7 mouse cellular contexts compared by ENCODE assay signal in the genomic region with DNA sequence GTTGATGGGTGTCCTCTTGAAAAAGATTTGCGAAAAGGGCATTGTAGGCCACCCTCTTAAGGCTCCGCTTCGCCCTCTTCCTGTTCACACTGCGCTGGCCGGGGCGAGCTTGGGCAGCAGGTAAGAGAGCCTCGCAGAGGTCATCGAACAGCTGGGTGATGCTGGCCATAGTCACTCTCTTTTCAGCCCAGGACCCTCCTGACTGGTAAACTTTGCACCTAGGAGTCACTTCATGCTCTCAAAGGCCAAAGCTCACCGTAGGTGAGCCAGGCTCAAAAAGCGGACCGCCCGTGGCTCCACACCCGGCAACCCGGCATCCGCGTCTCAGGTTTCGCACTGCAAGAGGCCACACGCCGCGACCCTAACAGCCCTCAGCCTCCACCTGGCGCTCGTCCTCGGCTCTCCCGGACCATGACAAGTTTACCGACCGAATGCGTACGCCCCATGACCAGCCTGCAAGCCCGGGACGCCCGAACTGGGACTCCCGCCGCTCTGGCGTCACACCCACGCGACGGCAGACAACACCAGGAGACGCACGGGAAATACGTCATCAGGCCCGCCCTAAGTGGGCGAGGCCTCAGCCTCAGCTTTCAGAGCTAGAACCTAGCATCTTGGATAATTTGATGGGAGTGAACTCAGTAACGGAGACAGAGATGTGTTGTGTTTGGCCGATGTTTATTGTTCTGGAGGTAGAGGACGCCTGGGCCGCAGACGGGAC. TPM values are rescaled to one million over a fixed set of nuclear protein-coding genes. Genes with fewer than 3 reads are reported as not detected.
DNase-seq lines count a peak whose midpoint lies in the region; ATAC-seq lines count a peak whose summit lies in the region.

A gene (minus strand): TSS at position 464 of the 718 bp plus-strand sequence.

- peaks cover 47% of the 10 kb centered on the region for H3K4me1 ChIP-seq in embryonic facial prominence, embryonic 10.5 days
- peaks cover 43% of the 10 kb centered on the region for H3K4me1 ChIP-seq in limb, embryonic 10.5 days
- peaks cover 55% of the 10 kb centered on the region for H3K4me1 ChIP-seq in midbrain, embryonic 13.5 days (replicated peaks)

- H3K4me3 ChIP-seq in embryonic facial prominence, embryonic 10.5 days = peak within 1 kb of the TSS; percentile 77
- H3K4me3 ChIP-seq in limb, embryonic 10.5 days = peak within 1 kb of the TSS; percentile 82
- peak within 1 kb of the TSS; percentile 89 for H3K4me3 ChIP-seq in midbrain, embryonic 13.5 days (replicated peaks)

- peak within 1 kb of the TSS; percentile 96 for H3K4me2 ChIP-seq in midbrain, embryonic 13.5 days (replicated peaks)

- WGBS in embryonic facial prominence, embryonic 10.5 days = under 1% methylated on average over 47 of the region's 47 CpGs
- WGBS in limb, embryonic 10.5 days = 1% methylated on average over 47 of the region's 47 CpGs
- 1% methylated on average over 47 of the region's 47 CpGs for WGBS in midbrain, embryonic 13.5 days

- peaks cover 38% of the 10 kb centered on the region for H3K36me3 ChIP-seq in embryonic facial prominence, embryonic 10.5 days (replicated peaks)
- peaks cover 42% of the 10 kb centered on the region for H3K36me3 ChIP-seq in limb, embryonic 10.5 days
- H3K36me3 ChIP-seq in midbrain, embryonic 13.5 days = peaks cover 28% of the 10 kb centered on the region

- no peaks in the 10 kb centered on the region for H3K27me3 ChIP-seq in embryonic facial prominence, embryonic 10.5 days (replicated peaks; ENCODE audit: low read depth, poor library complexity, severe bottlenecking)
- H3K27me3 ChIP-seq in limb, embryonic 10.5 days (ENCODE audit: low read depth, poor library complexity, severe bottlenecking) = no peaks in the 10 kb centered on the region
- no peaks in the 10 kb centered on the region for H3K27me3 ChIP-seq in midbrain, embryonic 13.5 days

- H3K9ac ChIP-seq in midbrain, embryonic 13.5 days (replicated peaks) = peak within 1 kb of the TSS; percentile 87

- peak; percentile 97 for DNase-seq in adrenal gland, postnatal 10 days
- peak; percentile 95 for DNase-seq in embryonic facial prominence, embryonic 10.5 days (ENCODE audit: low spot score)
- DNase-seq in kidney, adult 11 months = peak; percentile 92
- DNase-seq in limb, embryonic 10.5 days (ENCODE audit: low spot score) = peak; percentile 97
- peak; percentile 95 for DNase-seq in spleen, adult 12 weeks (ENCODE audit: low spot score)

- H3K27ac ChIP-seq in embryonic facial prominence, embryonic 10.5 days (replicated peaks) = peak within 1 kb of the TSS; percentile 86
- H3K27ac ChIP-seq in limb, embryonic 10.5 days = peak within 1 kb of the TSS; percentile 87
- H3K27ac ChIP-seq in midbrain, embryonic 13.5 days = peak within 1 kb of the TSS; percentile 83

- ATAC-seq in granulocyte monocyte progenitor cell, adult 5-6 weeks (replicated peaks; ENCODE audit: poor library complexity, severe bottlenecking) = peak; percentile 96
- peak; percentile 80 for ATAC-seq in midbrain, embryonic 13.5 days

- H3K9me3 ChIP-seq in embryonic facial prominence, embryonic 10.5 days = no peaks in the 10 kb centered on the region
- no peaks in the 10 kb centered on the region for H3K9me3 ChIP-seq in limb, embryonic 10.5 days (replicated peaks)
- no peaks in the 10 kb centered on the region for H3K9me3 ChIP-seq in midbrain, embryonic 13.5 days

RNA-seq across cellular contexts. Expression of the gene that starts here (rescaled TPM):
- 10 to 100 TPM; 13.5 to 18.6 TPM for total RNA-seq in adrenal gland, postnatal 10 days (2021)
- 25.9 and 28.8 TPM in 2 replicates for polyA plus RNA-seq in embryonic facial prominence, embryonic 10.5 days (2016; fragmentation: Nextera tagmentation; extraction: Ambion mirVana)
- total RNA-seq in granulocyte monocyte progenitor cell, adult 5-6 weeks (2014; fragmentation: Nextera tagmentation) = 23.4 and 29.2 TPM in 2 replicates
- total RNA-seq in granulocyte monocyte progenitor cell, adult 5-6 weeks (2017) = 12.6 and 20.2 TPM in 2 replicates
- polyA plus RNA-seq in limb, embryonic 10.5 days (2016; fragmentation: Nextera tagmentation; extraction: Ambion mirVana) = 24.4 and 28.6 TPM in 2 replicates
- polyA plus RNA-seq in midbrain, embryonic 13.5 days (2015; fragmentation: Nextera tagmentation; extraction: Ambion mirVana) = 17.4 and 19.9 TPM in 2 replicates

Comparison
In these comparisons a context has a peak if more than half of its experiments do, and no peak if none do; other contexts are left out.
1. Peak in every context shown above with its lines: DNase-seq, ATAC-seq, H3K4me3 ChIP-seq and H3K27ac ChIP-seq.